Mouse (Mus musculus): ENCODE measurements around the gene 1700029F12Rik. TPM values are rescaled to one million over a fixed set of nuclear protein-coding genes. Genes with fewer than 3 reads are reported as not detected.

The 1700029F12Rik gene
- polyA plus RNA-seq, 1 experiment = 0.09 TPM

GRCm38 (mm10) chr13:96990045-96990444, 44.1 kb downstream of the 1700029F12Rik start:
- no peak overlapping the region for H3K4me3 ChIP-seq (ENCODE audit: extremely low read depth, insufficient read depth, insufficient read length)
- no peaks in the 10 kb centered on the region for H3K4me1 ChIP-seq (ENCODE audit: control insufficient read depth, insufficient read depth, insufficient read length)
- WGBS = 73% methylated on average over 3 of the region's 3 CpGs
- no peak for TF ChIP-seq POLR2A (IDR thresholded peaks at IDR 0.05; ENCODE audit: low read depth, low read length)
- no peak for TF ChIP-seq CTCF (IDR thresholded peaks at IDR 0.05; ENCODE audit: extremely low read depth, insufficient read depth, insufficient read length, insufficient replicate concordance)
- H3K27ac ChIP-seq (ENCODE audit: insufficient read depth, low read length) = no peak overlapping the region
- H3K27me3 ChIP-seq (ENCODE audit: control insufficient read depth, insufficient read depth, low read length) = no peaks in the 10 kb centered on the region
- no peak for DNase-seq (ENCODE audit: low read depth in 1 of 2, low spot score in 2 of 2)
- H3K36me3 ChIP-seq (ENCODE audit: control insufficient read depth, insufficient read depth, low read length) = no peaks in the 10 kb centered on the region

- no peak for DNase-seq (ENCODE audit: low read depth in 1 of 2, low spot score in 2 of 2)
- Histone ChIP-seq H3K4me3 (ENCODE audit: extremely low read depth, insufficient read depth, insufficient read length) (no peak overlapping the region), H3K27ac (ENCODE audit: insufficient read depth, low read length) (no peak overlapping the region), H3K36me3 (ENCODE audit: control insufficient read depth, insufficient read depth, low read length) (no peaks in the 10 kb centered on the region), H3K4me1 (ENCODE audit: control insufficient read depth, insufficient read depth, insufficient read length) (no peaks in the 10 kb centered on the region), H3K27me3 (ENCODE audit: control insufficient read depth, insufficient read depth, low read length) (no peaks in the 10 kb centered on the region)
- 94% methylated on average over 16 of the region's 16 CpGs for WGBS
- TF ChIP-seq CTCF (IDR thresholded peaks at IDR 0.05; ENCODE audit: extremely low read depth, insufficient read depth, insufficient read length, insufficient replicate concordance) (no peak), POLR2A (IDR thresholded peaks at IDR 0.05; ENCODE audit: low read depth, low read length) (no peak)
Observed at GRCm38 (mm10) chr13:96989129-96989528, 45.0 kb downstream of the 1700029F12Rik start.

GRCm38 (mm10) chr13:96985599-96986275, 48.4 kb downstream of the 1700029F12Rik start:
- H3K27ac ChIP-seq (ENCODE audit: insufficient read depth, low read length) = no peak overlapping the region
- no peaks in the 10 kb centered on the region for H3K36me3 ChIP-seq (ENCODE audit: control insufficient read depth, insufficient read depth, low read length)
- WGBS = 33% methylated on average over 12 of the region's 12 CpGs
- TF ChIP-seq CTCF (IDR thresholded peaks at IDR 0.05; ENCODE audit: extremely low read depth, insufficient read depth, insufficient read length, insufficient replicate concordance) = no peak
- no peaks in the 10 kb centered on the region for H3K27me3 ChIP-seq (ENCODE audit: control insufficient read depth, insufficient read depth, low read length)
- no peak overlapping the region for H3K4me3 ChIP-seq (ENCODE audit: extremely low read depth, insufficient read depth, insufficient read length)
- peaks cover 8% of the 10 kb centered on the region; the same call in 1 of the 2 replicates for H3K4me1 ChIP-seq (ENCODE audit: control insufficient read depth, insufficient read depth, insufficient read length)
- no peak for DNase-seq (ENCODE audit: low read depth in 1 of 2, low spot score in 2 of 2)

- TF ChIP-seq POLR2A (IDR thresholded peaks at IDR 0.05; ENCODE audit: low read depth, low read length) = no peak
- no peak for TF ChIP-seq CTCF (IDR thresholded peaks at IDR 0.05; ENCODE audit: extremely low read depth, insufficient read depth, insufficient read length, insufficient replicate concordance)
- H3K27ac ChIP-seq (ENCODE audit: insufficient read depth, low read length) = no peak overlapping the region
- H3K4me1 ChIP-seq (ENCODE audit: control insufficient read depth, insufficient read depth, insufficient read length) = peaks cover 8% of the 10 kb centered on the region; the same call in 1 of the 2 replicates
- no peaks in the 10 kb centered on the region for H3K36me3 ChIP-seq (ENCODE audit: control insufficient read depth, insufficient read depth, low read length)
- DNase-seq (ENCODE audit: low read depth in 1 of 2, low spot score in 2 of 2) = no peak
- no peak overlapping the region for H3K4me3 ChIP-seq (ENCODE audit: extremely low read depth, insufficient read depth, insufficient read length)
- no peaks in the 10 kb centered on the region for H3K27me3 ChIP-seq (ENCODE audit: control insufficient read depth, insufficient read depth, low read length)
- WGBS = 74% methylated on average over 5 of the region's 5 CpGs
Observed at GRCm38 (mm10) chr13:96984688-96985087, 49.5 kb downstream of the 1700029F12Rik start.

- Histone ChIP-seq H3K36me3 (ENCODE audit: control insufficient read depth, insufficient read depth, low read length) (no peaks in the 10 kb centered on the region), H3K27me3 (ENCODE audit: control insufficient read depth, insufficient read depth, low read length) (no peaks in the 10 kb centered on the region), H3K4me1 (ENCODE audit: control insufficient read depth, insufficient read depth, insufficient read length) (peaks cover 8% of the 10 kb centered on the region; the same call in 1 of the 2 replicates), H3K4me3 (ENCODE audit: extremely low read depth, insufficient read depth, insufficient read length) (peak overlapping the region; percentile 31; the same call in 1 of the 2 replicates), H3K27ac (ENCODE audit: insufficient read depth, low read length) (no peak overlapping the region)
- DNase-seq (ENCODE audit: low read depth in 1 of 2, low spot score in 2 of 2) = no peak
- no peak for TF ChIP-seq POLR2A (IDR thresholded peaks at IDR 0.05; ENCODE audit: low read depth, low read length)
- TF ChIP-seq CTCF (IDR thresholded peaks at IDR 0.05; ENCODE audit: extremely low read depth, insufficient read depth, insufficient read length, insufficient replicate concordance) = no peak
- whole genome bisulfite sequencing = 2% methylated on average over 26 of the region's 26 CpGs
Observed at GRCm38 (mm10) chr13:96983251-96984126, 50.7 kb downstream of the 1700029F12Rik start.

GRCm38 (mm10) chr13:96980561-96980960, 53.6 kb downstream of the 1700029F12Rik start:
- no peaks in the 10 kb centered on the region for H3K36me3 ChIP-seq (ENCODE audit: control insufficient read depth, insufficient read depth, low read length)
- no peak overlapping the region for H3K27ac ChIP-seq (ENCODE audit: insufficient read depth, low read length)
- peaks cover 8% of the 10 kb centered on the region; the same call in 1 of the 2 replicates for H3K4me1 ChIP-seq (ENCODE audit: control insufficient read depth, insufficient read depth, insufficient read length)
- TF ChIP-seq CTCF (IDR thresholded peaks at IDR 0.05; ENCODE audit: extremely low read depth, insufficient read depth, insufficient read length, insufficient replicate concordance) (no peak), POLR2A (IDR thresholded peaks at IDR 0.05; ENCODE audit: low read depth, low read length) (no peak)
- no peaks in the 10 kb centered on the region for H3K27me3 ChIP-seq (ENCODE audit: control insufficient read depth, insufficient read depth, low read length)
- no peak for DNase-seq (ENCODE audit: low read depth in 1 of 2, low spot score in 2 of 2)
- H3K4me3 ChIP-seq (ENCODE audit: extremely low read depth, insufficient read depth, insufficient read length) = no peak overlapping the region

All from spleen, adult 2 months (tissue).